Mouse (Mus musculus) kidney, adult 2 months (tissue): ENCODE measurements at regions not wholly inside any gene's neighbourhood (a gene's known extent, or its start where the extent isn't known, plus 50 kb on each side); places are given as distances from the start of the nearest gene placed in this dataset.

Source experiments
- CTCF ChIP-seq: fragments of 200-500 bp; conservative IDR thresholded peaks from 2 replicates; pipeline ENCODE4 v1.5.1; 2011; ENCODE audit warnings: low read depth, mild to moderate bottlenecking, control low read depth, low read length, moderate library complexity, mixed read lengths; ENCODE audit not compliant: insufficient read depth, insufficient read length
- POLR2A ChIP-seq: fragments of 200-500 bp; IDR thresholded peaks from one replicate; pipeline ENCODE4 v1.6.1; 2011; ENCODE audit warnings: low read depth, low read length, control low read depth

- TF ChIP-seq CTCF: no peak
- TF ChIP-seq POLR2A: no peak
Observed at GRCm38 (mm10) chr1:77663345-77663744, 148.5 kb upstream of the Epha4 start.
